Mouse (Mus musculus) forebrain, embryonic 16.5 days (tissue): ENCODE measurements at regions not wholly inside any gene's neighbourhood (a gene's known extent, or its start where the extent isn't known, plus 50 kb on each side); places are given as distances from the start of the nearest gene placed in this dataset.

Source experiments
- ATAC-seq: fragments of 200-750 bp; cut with Nextera tagmentation; 2 replicates; pipeline ENCODE4 v1.8.0; 2017; ENCODE audit warnings: mild to moderate bottlenecking, moderate library complexity
- H3K27ac ChIP-seq: fragments of 300-500 bp; sonication (generic); 2 replicates; pipeline ENCODE4 v1.5.1; 2014; ENCODE audit warnings: low read length, control low read depth
- H3K27me3 ChIP-seq: fragments of 300-500 bp; sonication (generic); replicated peaks from 2 replicates; pipeline ENCODE4 v1.6.1; 2014; ENCODE audit warnings: low read length; ENCODE audit not compliant: control insufficient read depth, insufficient read depth
- H3K36me3 ChIP-seq: fragments of 300-500 bp; sonication (generic); 2 replicates; pipeline ENCODE4 v1.6.1; 2014; ENCODE audit not compliant: control insufficient read depth, insufficient read depth
- H3K4me1 ChIP-seq: fragments of 300-500 bp; sonication (generic); replicated peaks from 2 replicates; pipeline ENCODE4 v1.6.1; 2014; ENCODE audit warnings: low read length; ENCODE audit not compliant: control insufficient read depth, insufficient read depth
- H3K4me2 ChIP-seq: fragments of 300-500 bp; sonication (generic); 2 replicates; pipeline ENCODE4 v1.6.1; 2014; ENCODE audit warnings: mild to moderate bottlenecking, low read length, control low read depth
- H3K4me3 ChIP-seq: fragments of 300-500 bp; sonication (generic); replicated peaks from 2 replicates; pipeline ENCODE4 v1.5.1; 2014; ENCODE audit warnings: mild to moderate bottlenecking, low read length, control low read depth
- H3K9ac ChIP-seq: fragments of 300-500 bp; sonication (generic); replicated peaks from 2 replicates; pipeline ENCODE4 v1.6.1; 2014; ENCODE audit warnings: low read depth, low read length, control low read depth
- H3K9me3 ChIP-seq: fragments of 300-500 bp; sonication (generic); 2 replicates; pipeline ENCODE4 v1.6.1; 2016; ENCODE audit warnings: low read length; ENCODE audit not compliant: control insufficient read depth
- WGBS: fragments of 180-500 bp; shearing (Covaris S2); extraction: QIAGEN DNeasy Blood & Tissue Kit; methylation state at CpG from one replicate; pipeline ENCODE4 v1.1.7; 2014; 5-methylcytosine and 5-hydroxymethylcytosine counted together

DNA sequence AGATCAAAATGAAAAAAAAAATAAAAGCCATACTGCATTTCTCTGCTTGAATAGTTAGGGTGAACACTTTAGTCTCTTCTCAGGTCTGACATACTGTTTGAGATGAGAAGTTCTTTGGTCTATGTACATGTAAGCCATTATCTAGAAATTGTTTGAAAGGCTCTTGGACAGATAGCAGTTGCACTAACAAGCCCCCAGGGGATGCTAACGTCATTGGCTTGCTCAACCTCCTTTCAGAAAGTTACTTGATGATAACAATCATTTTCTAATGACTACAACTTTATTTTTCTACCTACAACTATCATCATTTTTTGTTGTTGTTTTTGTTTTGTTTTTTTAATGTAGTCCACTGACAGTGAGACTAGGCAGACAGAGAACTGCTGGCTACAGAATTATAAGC is 346.9 kb upstream of the Grik2 start:
- H3K4me3 ChIP-seq = no peak overlapping the region
- no peaks in the 10 kb centered on the region for H3K27me3 ChIP-seq
- WGBS = 37% methylated on average over 1 of the region's 1 CpGs
- H3K36me3 ChIP-seq = no peaks in the 10 kb centered on the region
- no peak for ATAC-seq
- no peak overlapping the region for H3K27ac ChIP-seq
- H3K4me2 ChIP-seq = no peak overlapping the region
- no peaks in the 10 kb centered on the region for H3K4me1 ChIP-seq
- no peaks in the 10 kb centered on the region for H3K9me3 ChIP-seq
- H3K9ac ChIP-seq = no peak overlapping the region
